Mouse (Mus musculus): ENCODE results near the gene Mfsd4b2. TPM values are rescaled to one million over a fixed set of nuclear protein-coding genes. Genes with fewer than 3 reads are reported as not detected.

Mfsd4b2 gene
- polyA plus RNA-seq, 1 experiment = not detected

- Histone ChIP-seq H3K27me3 (ENCODE audit: control insufficient read depth, insufficient read depth, insufficient read length) (no peaks in the 10 kb centered on the region), H3K4me3 (no peak overlapping the region), H3K4me2 (ENCODE audit: low read depth) (no peak overlapping the region), H3K36me3 (ENCODE audit: control insufficient read depth, insufficient read depth) (no peaks in the 10 kb centered on the region), H3K79me2 (ENCODE audit: control insufficient read depth, insufficient read depth) (no peaks in the 10 kb centered on the region), H3ac (ENCODE audit: control insufficient read depth, insufficient read length) (no peak overlapping the region)
- TF ChIP-seq REST (IDR thresholded peaks at IDR 0.05; ENCODE audit: insufficient read depth, insufficient read length) (no peak), USF1 (IDR thresholded peaks at IDR 0.05; ENCODE audit: low read depth) (no peak), MYOD1 (IDR thresholded peaks at IDR 0.05; ENCODE audit: control insufficient read depth in 1 of 3, insufficient read length in 2 of 3, low read depth in 2 of 3) (no peak), E2F4 (IDR thresholded peaks at IDR 0.05; ENCODE audit: insufficient read depth) (no peak), MAX (IDR thresholded peaks at IDR 0.05; ENCODE audit: low read depth) (no peak), POLR2AphosphoS2 (IDR thresholded peaks at IDR 0.05; ENCODE audit: insufficient read length, low read depth) (no peak), TCF12 (IDR thresholded peaks at IDR 0.05; ENCODE audit: insufficient read depth, poor library complexity, severe bottlenecking) (no peak), MYOG (IDR thresholded peaks at IDR 0.05; ENCODE audit: control insufficient read depth in 1 of 3, insufficient read depth in 1 of 3, insufficient read length in 2 of 3, low read depth in 2 of 3) (no peak), SRF (IDR thresholded peaks at IDR 0.05; ENCODE audit: control insufficient read depth, insufficient read length, low read depth) (no peak), CEBPB (IDR thresholded peaks at IDR 0.05; ENCODE audit: insufficient read depth, poor library complexity, severe bottlenecking) (no peak), POLR2A (IDR thresholded peaks at IDR 0.05; ENCODE audit: insufficient read length, low read depth) (no peak), TCF3 (IDR thresholded peaks at IDR 0.05; ENCODE audit: insufficient read length, low read depth) (no peak)
Measured at GRCm38 (mm10) chr10:39896503-39896902, 30.2 kb downstream of the Mfsd4b2 start.

DNA sequence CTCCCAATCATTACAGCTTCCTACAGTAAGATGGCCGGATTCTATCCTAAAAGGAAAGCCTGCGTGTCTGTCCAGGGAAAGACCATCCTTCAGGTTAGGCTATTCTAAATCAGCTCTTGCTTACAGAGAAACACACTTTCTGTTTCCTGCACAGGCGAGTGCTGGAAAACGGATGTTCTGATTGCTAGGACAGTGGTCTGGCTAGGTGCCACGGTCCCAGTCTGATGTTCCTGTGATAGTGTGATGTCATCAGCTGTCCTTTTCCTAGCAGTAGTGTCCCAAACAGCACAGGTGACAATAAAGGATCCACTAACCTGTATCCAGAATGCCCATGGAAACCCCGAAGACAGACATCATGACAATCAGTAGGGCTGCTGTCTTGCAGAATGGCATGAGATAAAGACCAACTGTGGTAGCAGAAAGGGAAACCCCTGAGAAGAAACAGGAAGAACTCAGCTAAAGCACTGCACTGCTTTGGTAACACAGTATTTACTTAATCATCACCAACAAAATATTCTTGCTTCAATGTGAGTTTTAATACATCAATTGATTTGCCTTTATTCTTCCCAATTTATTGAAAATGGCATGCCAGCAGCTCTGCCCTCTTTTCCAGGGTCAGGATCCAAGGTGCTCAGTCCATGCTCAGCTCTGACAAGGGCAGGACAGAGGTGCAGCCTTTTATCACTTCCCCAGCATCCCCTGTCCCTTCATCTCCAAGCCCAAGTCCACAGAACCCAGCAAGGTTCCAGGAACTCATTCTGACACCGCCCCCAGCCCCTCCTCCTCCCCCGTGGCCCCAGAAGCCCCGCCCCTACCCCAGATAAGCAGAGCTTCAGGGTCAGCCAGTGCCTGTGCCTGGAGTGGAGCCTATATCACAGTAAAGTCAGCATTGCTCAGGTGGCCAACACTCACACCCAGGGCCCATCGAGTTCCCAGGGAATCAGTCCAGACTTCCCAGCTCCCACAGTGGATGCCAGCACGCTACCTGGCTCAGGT is 32.7 kb downstream of the Mfsd4b2 start:
- H3K4me3 ChIP-seq = no peak overlapping the region
- no peaks in the 10 kb centered on the region for H3K36me3 ChIP-seq (ENCODE audit: control insufficient read depth, insufficient read depth)
- H3K79me2 ChIP-seq (ENCODE audit: control insufficient read depth, insufficient read depth) = no peaks in the 10 kb centered on the region
- H3K27me3 ChIP-seq (ENCODE audit: control insufficient read depth, insufficient read depth, insufficient read length) = no peaks in the 10 kb centered on the region
- TF ChIP-seq SRF (IDR thresholded peaks at IDR 0.05; ENCODE audit: control insufficient read depth, insufficient read length, low read depth) = no peak
- TF ChIP-seq POLR2AphosphoS2 (IDR thresholded peaks at IDR 0.05; ENCODE audit: insufficient read length, low read depth) = no peak
- no peak for TF ChIP-seq MAX (IDR thresholded peaks at IDR 0.05; ENCODE audit: low read depth)
- no peak for TF ChIP-seq MYOD1 (IDR thresholded peaks at IDR 0.05; ENCODE audit: control insufficient read depth in 1 of 3, insufficient read length in 2 of 3, low read depth in 2 of 3)
- no peak for TF ChIP-seq USF1 (IDR thresholded peaks at IDR 0.05; ENCODE audit: low read depth)
- no peak for TF ChIP-seq CEBPB (IDR thresholded peaks at IDR 0.05; ENCODE audit: insufficient read depth, poor library complexity, severe bottlenecking)
- H3ac ChIP-seq (ENCODE audit: control insufficient read depth, insufficient read length) = no peak overlapping the region
- no peak overlapping the region for H3K4me2 ChIP-seq (ENCODE audit: low read depth)

DNA sequence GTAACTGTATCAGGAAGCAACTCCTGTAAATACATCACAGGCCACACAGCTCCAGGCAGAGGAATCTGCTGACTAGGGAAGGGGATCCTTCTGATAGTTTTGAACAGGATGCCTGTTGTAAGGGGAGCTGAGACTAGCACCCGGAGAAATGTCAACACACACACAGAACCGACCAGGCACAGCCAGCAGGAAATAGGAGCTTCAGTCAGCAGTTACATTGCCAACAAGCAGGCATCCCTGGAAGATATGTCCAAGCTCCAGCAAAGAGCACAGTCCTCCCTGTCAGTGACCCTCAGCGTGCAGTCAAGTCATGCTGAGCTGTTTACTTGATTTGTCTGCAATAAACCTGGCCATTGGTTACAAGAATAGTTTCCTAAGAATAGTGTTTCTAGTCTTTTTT is 38.1 kb downstream of the Mfsd4b2 start:
- TF ChIP-seq MAX (IDR thresholded peaks at IDR 0.05; ENCODE audit: low read depth) = no peak
- no peaks in the 10 kb centered on the region for H3K27me3 ChIP-seq (ENCODE audit: control insufficient read depth, insufficient read depth, insufficient read length)
- no peak overlapping the region for H3K4me2 ChIP-seq (ENCODE audit: low read depth)
- no peak overlapping the region for H3ac ChIP-seq (ENCODE audit: control insufficient read depth, insufficient read length)
- no peaks in the 10 kb centered on the region for H3K36me3 ChIP-seq (ENCODE audit: control insufficient read depth, insufficient read depth)
- H3K79me2 ChIP-seq (ENCODE audit: control insufficient read depth, insufficient read depth) = no peaks in the 10 kb centered on the region
- H3K4me3 ChIP-seq = no peak overlapping the region

Other genes with a start within 250 kb of the Mfsd4b2 start
- 2.4 TPM for gene Rev3l, start 194.8 kb downstream of the Mfsd4b2 start, polyA plus RNA-seq (2012; fragmentation: generic; extraction: Trizol)
- 1.1 TPM for gene Mfsd4b4, start 27.7 kb downstream of the Mfsd4b2 start, polyA plus RNA-seq (2012; fragmentation: generic; extraction: Trizol)
- 0.64 TPM for gene Mfsd4b3, start 33.2 kb upstream of the Mfsd4b2 start, polyA plus RNA-seq (2012; fragmentation: generic; extraction: Trizol)
- 0.04 TPM for gene Mfsd4b5, start 59.7 kb upstream of the Mfsd4b2 start, polyA plus RNA-seq (2012; fragmentation: generic; extraction: Trizol)
- 0.11 TPM for gene Mfsd4b1, start 98.3 kb upstream of the Mfsd4b2 start, polyA plus RNA-seq (2012; fragmentation: generic; extraction: Trizol)
- 3.5 TPM for gene Slc16a10, start 215.3 kb upstream of the Mfsd4b2 start, polyA plus RNA-seq (2012; fragmentation: generic; extraction: Trizol)